Mouse (Mus musculus) induced T-regulatory cell, adult 2 months (primary cell): Measurements from ENCODE around the gene Gcm2.

Experiments
- DNase-seq: peaks from one replicate; pipeline ENCODE4 v3.0.0-alpha.2; 2012; ENCODE audit warnings: low read depth

Gcm2 gene

DNA sequence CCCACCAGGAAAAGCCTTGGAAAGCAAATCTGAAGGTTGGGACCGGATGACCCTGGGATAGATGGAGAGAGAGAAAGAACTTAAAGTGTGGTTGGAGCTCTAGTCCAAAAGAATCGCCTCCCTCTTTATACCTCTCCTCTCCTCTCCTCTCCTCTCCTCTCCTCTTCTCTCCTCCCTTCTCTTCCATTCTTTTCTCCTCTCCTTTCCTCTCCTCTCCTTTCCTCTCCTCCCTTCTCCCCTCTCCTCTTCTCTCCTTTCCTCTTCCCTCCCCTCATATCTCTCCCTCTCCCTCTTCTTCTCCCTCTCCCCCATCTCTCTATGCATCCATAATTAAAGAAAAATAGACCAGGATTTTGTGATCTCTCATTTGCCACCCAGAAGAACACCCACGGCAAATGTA lies at the start of gene Gcm2:
Gene Gcm2 (minus strand): TSS at position 101 of the 400 bp plus-strand sequence.
- no peak for DNase-seq

DNA sequence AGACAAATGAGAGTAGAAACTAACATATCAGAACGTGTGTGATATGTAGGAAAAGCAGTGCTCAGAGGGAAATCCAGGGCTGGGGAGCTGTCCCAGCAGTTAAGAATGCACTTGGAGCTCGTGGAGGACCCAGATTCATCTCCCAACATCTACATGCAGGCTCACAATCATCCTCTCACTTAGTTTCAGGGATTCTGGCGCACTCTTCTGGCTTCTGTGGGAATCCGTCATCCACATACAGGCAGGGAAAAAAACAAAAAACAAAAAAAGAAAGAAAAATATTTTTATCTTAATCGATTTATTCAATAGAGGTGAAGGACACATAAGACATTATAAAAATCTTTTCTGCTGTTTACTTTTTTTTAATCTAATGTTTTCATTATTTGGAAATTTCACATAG lies 47.6 kb upstream of the Gcm2 start:
- DNase-seq, result no peak

DNA sequence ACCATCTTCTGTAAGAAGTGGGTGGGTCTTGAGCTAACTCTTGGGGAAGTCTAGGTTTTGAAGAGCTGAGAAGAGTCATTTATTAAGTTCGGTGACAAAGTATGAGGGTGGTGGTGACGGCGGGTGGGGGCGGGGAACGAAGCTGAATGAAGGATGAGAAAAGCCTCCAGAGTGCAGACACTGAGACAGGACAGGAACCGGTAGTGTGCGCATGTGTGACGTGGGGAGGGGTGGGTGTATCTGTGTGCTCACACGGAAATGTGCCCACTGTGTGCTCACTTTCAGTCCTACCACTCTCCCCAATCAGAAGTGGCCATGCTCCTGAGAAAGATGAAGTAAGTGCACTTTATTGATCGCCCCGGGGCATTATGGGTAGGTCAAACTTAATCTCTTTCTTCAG lies 42.3 kb upstream of the Gcm2 start:
- DNase-seq, result no peak

DNA sequence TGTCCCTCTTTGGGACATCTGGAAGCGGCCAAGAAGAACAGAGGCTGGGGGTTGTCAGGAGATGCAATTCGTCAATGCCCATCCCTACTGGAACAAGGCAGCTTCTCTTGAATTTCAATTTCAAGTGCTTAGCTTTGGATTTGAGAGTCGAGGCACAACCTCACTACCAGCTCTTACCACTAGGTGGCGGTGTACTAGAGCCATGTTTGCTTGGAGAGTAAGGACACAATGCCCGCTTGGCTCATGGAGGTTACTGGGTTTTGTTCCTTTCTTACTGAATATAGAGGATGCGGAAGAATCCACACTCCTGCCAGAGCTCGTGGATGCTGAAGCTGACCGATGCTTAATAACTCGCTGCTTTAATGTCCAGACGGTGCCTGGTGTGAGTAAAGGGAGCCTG lies 35.4 kb upstream of the Gcm2 start:
- DNase-seq, result peak; percentile 78

DNA sequence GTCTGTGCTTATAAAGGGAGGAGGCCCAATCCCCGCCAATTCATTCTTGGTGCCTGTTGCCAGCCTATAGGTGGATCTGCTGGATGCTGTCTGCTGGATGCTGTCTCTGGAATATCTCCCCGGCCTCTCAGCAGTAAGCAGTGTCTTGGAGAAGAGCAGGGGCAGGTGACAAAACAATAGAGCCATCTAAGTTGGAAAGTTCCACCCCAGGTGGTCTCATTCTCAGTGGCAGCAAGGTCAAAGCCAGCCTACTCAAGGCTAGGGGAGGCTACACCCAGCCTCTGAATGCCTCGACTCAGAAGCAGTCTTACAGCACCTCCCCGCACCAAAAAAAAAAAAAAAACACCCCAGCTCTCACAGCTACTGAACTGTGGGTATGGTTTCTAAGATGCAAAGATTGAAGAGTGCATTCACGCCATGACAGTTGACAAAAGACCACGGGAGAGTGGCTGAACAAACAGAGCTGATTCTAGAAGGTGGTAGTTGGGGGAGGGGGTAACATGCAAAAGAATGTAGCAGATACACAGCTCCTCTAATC lies 34.7 kb upstream of the Gcm2 start:
- no peak for DNase-seq

DNA sequence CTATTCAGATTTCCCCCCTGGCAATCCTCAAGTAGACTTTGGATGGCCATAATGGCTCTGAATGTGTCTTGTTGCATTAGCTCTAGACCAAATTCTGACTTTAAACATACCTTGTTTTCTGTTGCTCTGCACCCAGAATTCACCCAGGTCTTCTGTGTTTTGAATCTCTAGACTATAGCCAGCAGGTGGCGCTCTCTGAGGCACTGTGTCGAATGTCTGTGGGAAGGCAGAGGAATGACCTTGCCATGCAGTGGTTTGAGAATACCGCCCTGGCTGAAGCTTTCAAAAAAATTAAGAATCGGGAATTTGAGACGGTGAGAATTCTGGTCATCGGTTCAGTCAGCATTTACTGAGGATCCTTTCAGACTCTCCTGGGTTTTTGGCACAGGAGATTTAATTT lies 24.1 kb upstream of the Gcm2 start:
- DNase-seq, result peak; percentile 74

DNA sequence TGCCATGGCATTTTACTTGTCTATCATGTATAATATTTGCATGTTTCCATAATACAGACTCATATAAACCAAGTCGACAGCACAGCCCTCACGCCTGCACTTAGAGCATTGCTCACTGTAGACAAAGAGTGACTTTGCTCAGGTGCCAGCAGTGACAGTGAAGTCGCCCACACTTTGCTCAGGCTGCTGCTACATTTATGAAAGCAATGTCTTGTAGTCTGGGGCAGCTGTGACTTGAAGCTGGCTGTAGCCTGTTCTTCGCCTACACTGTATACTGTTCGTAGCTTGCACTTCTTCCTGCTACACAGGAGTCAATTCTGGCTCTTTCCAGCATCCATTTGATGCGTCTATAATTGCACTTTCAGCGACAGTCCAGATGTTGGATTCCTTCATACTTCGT lies 18.2 kb upstream of the Gcm2 start:
- DNase-seq, result no peak

DNA sequence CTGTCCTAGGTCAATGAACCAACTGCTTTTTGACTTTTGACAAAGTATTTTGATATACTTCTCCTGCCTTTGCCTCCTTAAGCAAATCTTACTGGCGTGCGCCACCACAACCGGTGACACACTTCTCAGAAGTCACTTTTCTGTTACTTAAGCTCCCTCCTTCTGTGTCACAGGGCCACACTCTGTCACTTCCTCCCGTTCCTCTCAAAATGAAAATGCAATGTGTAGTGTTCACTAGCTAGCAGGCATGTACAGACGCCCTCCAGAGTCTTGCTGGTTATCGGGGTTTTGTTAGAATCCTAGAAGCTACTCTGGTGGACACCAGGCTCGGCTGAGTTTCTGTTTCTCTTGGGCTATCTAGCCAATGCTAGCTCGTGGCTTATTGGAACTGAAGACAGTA lies 17.5 kb upstream of the Gcm2 start:
- peak; percentile 35 for DNase-seq

DNA sequence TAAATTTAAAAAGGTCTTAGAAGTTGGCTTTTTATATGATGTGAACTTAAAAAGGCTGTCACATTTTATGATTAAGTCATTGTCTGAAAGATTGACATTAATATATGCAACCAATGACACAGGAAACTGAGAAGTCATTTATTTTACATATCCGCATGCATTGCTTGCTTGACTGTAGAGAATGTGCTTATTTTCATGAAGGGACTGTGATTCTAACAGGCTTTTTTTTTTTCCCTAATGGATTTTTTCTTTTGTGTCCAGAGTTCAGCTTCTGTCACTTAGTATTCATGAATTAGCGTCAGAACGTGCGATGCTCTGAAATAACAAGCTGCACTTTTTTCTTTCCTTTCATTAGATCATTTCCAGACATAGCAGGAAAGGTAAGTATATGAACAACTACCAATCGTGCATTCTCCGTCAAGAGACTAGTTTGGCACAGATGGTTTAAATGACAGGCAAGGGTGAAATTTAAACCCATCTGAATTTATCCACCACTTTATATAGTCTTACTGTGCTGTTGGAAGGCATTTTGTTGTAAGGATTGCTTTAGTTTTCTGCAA lies 12.9 kb upstream of the Gcm2 start:
- DNase-seq, result no peak

DNA sequence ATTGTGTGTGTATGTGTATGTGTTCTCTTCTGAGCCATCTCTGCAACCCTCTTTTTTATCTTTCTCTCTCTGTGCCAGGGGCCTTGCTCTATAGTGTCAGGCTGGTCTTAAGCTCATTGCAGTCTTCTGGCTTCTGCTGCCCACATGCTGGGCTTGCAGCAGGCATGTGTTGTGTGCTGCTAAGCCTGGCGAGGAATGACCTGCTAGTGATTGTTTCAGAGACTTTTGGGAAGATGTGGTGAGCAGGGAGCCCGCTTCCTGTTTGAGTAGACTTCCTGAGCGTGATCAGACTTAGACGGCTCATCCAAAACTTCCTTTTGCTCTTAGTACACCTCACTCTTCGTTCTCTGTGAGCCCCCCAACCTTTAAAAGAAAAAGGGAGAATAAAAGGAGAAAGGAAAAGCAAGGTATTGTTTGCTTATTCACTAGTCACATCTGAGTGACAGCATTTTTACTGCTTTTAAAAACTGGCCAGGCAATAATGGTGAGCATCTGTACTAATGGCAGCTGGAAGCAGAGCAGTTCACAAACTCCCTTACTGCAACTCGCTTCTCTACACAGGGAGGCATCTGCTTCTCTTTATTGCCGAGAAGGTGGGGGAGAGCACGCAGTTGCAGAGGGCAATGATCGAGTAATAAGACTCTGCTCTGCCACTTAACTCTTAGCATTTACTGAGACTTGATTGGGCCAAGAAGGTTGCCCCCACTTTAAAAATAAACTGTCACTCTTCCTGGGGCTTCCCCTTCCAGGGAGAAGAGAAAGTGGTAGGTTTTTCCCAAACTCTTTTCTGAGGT lies 8.5 kb upstream of the Gcm2 start:
- DNase-seq, result no peak

DNA sequence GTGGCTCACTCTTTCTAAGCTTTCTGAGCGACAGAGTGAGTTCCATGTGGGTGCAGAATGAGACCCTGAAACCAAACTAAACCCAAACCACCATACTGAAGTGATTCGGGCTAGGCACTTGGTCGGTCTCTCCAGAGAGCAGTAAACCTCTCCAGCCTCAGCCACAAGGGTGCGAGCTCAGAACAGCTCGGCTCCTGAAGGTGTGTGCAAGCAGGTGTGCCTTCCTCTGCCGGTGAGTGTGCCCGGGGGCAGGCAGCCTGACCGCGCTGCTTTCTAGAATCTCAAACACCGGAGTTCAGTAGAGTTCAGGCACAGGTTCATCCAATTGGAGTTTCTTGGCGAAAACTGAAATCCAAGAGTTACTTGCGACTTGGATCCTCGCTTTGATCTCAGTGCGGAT lies 3.1 kb upstream of the Gcm2 start, which contains the start of gene Sycp2l:
Gene Sycp2l (plus strand): TSS at position 368 of the 400 bp plus-strand sequence.
- no peak for DNase-seq

DNA sequence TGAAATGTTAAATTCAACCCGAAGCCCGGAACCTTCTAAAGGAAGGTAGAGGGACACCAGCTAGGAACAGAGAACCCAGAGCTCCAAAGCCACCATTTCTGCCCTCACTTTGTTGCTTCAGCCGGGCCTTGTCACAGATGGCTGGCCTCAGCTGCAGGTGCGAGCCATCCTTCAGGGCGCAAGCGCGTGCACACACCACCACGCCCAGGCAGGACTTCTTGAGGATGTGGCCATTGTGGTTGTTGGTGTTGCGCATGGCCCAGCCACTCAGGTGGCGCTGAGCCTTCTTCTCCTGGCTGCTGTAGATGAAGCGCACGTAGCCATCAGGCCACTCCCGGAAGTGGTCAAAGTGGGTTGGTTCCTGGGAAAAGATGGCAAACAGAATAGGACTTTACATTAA lies 5.3 kb downstream of the Gcm2 start:
- DNase-seq, result no peak

DNA sequence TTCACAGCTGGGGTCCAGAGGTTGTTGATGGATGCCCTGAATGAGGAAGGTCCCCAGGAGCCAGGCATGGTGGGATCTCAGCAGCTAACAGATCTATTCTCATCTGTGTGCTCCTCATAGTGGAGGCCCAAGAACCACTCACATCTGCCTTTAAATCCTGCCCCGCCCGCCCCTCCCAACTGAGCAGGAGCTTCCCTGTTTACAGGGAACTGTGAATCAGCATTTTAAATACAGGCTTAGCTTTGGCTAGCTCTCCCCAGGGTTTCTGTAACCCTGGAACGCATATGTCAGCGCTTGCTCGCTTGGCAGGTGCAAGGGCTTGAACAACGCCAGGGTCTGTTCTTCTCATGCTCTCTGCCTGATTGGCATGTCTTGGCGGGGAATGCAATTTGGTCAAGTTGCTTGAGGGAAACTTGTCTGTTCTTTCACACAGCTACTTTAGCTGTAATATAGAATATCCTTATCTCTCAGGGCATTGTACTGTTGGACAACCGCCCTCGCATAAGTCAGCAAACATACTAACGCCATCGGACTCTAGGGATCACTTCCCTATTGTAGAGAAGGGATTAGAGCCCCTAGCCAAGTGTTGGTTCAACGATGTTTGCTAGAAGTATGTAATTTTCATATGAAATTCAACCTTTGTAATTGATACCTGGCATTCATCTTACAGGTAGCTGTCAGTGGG lies 6.9 kb downstream of the Gcm2 start:
- no peak for DNase-seq

DNA sequence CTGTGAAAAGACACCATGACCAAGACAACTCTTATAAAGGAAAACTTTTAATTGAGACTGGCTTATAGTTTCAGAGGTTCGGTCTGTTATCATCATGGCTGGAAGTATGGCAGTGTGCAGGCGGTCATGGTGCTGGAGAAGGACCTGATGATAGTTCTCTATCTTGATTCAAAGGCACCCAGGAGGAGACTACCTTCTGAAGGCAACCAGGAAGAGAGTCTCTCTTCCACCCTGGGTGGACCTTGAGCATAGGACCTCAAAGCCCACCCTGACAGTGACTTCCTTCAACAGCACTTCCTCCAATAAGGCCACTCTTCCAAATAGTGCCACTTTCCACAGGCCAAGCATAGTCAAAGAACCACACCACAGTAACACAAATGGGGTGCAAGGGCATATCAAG lies 10.8 kb downstream of the Gcm2 start:
- DNase-seq, result no peak

DNA sequence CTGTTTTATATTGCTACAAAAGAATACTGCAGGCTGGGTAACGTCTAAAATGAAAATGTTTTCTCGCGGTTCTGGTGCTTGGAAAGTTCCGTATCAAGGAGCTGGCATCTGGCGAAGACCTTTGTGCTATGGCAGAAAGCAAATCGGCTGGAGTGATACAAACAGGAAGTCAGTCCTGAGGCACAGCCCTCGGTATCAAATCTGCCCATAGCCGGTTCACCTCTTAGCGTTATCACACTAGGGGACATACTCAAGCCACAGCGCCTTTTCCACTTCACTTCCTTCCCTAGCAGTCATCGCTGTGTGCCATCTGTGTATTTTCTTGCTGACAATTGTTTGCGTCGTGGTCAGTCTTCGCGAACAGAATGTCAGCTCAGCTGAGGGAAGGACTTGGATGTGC lies 12.5 kb downstream of the Gcm2 start:
- no peak for DNase-seq

DNA sequence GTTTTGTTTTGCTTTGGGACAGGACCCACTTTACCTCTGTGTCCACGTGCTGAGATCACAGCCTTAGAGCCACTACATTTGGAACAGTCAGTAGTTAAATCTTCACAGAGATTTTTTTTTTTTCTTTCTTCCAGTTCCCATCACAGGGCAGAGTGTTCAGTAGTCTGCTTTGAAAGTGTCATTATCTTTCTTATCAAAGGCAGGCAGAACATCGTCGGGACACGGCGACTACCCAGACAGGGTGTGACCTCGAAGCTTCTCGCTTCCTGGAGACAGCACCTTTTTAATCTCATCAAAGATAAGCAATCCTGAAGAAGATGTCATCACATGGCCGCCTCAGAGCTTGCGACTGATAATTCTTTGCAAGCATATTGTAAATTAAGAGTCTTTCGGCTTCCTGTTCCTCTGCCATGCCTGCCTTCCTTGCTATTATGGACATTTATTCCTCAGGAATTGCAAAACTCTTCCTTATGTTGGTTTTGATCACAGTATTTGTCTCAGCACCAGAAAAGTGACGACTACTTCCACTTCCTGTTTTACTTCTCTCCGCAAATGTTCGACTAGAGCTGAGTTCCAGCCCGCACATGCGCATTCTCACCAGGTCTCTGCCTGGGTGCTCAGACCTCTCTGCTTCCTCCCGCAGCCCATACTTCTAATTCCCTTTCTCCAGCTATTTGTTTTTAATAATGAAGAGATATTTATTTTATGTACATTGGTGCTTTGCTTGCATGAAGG lies 13.3 kb downstream of the Gcm2 start:
- peak; percentile 79 for DNase-seq

DNA sequence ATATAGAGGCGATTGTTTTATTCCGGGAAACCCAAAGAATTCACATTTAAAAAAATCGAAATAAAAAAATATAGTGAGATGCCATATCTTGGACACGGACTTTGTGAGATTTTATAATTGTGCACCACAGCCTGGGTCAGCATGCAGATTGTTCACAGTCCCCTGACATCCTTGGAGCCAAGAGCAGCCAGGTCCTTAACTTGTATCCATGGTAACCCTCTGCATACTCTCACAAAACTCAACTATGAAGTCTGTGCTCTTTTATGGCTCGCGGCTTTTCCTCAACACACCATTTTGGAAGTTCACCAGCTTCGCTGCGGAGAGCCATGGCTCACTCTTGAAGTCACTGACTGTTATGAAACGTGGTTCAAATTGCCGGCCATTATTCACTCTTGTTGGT lies 16.7 kb downstream of the Gcm2 start:
- DNase-seq, result no peak

DNA sequence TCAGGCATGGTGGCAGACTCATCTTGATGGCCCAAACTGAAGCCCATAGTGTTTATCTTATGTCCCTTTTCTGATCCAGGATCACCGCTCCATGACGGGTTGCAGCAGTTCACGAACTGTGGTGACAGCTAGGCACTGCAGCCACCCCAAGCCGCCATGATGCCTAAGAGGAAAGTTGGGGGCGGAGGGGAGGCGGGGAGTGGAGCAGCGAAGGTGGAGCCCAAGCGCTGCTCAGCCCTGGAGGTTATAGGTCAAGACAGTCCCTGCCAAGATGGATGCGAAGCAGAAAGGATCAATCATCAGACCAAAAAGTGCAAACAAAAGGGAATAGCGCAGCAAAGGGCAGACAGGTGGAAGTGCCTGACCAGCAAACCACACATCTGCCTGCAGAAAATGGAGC lies 19.6 kb downstream of the Gcm2 start:
- no peak for DNase-seq

DNA sequence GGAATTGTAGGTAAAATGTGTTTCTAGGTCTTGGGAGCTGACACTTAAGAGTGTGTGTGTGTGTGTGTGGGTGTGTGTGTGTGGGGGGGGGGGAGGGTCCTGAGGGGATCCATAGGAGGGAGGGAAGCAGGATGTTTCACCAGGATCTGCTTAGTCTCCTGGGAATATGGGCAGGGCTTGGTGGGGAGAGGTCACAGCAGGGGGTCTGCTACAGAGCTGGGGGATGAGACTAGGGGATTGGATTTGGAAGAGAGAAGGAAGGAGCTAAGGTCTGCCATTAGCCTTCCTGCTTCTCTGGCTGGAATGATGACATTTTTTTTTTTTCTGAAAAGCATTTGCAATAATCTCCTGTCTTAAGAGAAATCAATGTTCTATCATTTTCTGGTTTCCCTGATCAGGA lies 22.1 kb downstream of the Gcm2 start:
- no peak for DNase-seq

DNA sequence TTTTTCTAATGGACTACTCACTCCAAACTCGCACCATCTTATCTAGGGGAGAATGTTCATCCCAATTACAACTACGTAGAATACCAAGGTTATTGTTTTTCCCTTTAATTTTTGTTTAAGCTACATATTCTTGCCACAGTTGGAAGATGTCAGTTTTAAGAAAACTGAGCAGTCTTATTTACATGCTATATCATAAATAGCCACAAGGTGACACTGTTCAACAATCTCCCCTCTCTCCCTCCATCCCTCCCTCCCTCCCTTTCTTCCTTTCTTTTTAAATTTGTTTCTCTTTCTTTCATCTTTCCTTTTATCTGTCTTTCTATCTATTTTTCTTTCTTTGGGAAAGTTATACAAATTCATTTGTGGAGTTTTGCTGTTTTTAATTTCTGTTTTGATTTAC lies 25.7 kb downstream of the Gcm2 start:
- peak; percentile 58 for DNase-seq

DNA sequence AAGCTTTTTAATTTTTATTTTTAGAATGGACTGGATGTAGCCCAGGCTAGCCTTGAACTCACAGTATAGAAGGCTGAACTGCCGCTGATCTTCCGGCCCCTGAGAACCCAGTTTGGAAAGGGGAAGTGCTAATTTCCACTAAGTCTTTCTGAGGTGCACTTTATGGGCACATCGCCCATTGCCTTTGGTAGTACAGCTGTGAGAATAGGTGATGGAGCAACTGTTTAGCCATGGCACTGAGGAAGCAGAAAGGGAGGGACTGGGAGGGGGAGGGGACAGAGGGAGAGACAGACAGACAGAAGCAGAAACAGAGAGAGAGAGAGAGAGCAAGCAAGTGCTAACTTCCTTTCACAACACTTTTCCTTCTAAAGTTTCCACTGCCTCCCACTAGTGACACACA lies 26.3 kb downstream of the Gcm2 start:
- no peak for DNase-seq

DNA sequence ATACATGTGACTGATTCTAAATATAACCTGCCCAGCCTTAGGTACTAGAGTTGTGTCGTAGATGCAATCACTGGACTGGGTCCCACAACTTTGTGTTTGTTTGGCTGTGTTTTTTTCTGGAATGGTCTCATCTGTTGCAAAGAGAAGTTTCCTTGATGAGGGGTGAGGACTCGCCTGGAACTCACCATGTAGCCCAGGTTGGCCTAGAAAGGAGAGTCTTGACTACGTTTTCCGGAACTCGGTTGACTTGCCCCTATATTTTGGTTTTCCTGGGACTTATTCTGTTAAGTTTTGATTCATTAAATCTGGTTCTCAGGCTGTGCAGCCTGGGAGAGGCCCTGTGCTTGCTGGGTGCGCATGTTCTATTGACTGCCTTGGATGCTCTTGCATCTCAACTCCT lies 30.1 kb downstream of the Gcm2 start:
- DNase-seq, result no peak
